Mouse (Mus musculus) macrophage (primary cell): ENCODE data around the gene Lss. TPM values are rescaled to one million over a fixed set of nuclear protein-coding genes. Genes with fewer than 3 reads are reported as not detected.
A peak's percentile ranks its signal among the peaks of the same experiment; 100 is the strongest.

Source experiments
- H3K27ac ChIP-seq: fragments of 350-480 bp; formaldehyde crosslinking; 2 replicates; pipeline ENCODE4 v1.9.0; 2021
- H3K36me3 ChIP-seq: fragments of 350-480 bp; formaldehyde crosslinking; 2 replicates; pipeline ENCODE4 v1.9.0; 2021; ENCODE audit errors: inconsistent target
- H3K4me3 ChIP-seq: fragments of 350-480 bp; formaldehyde crosslinking; 2 replicates; pipeline ENCODE4 v1.9.0; 2021; ENCODE audit errors: inconsistent target
- H3K79me2 ChIP-seq: fragments of 350-480 bp; formaldehyde crosslinking; 2 replicates; pipeline ENCODE4 v1.9.0; 2021; ENCODE audit errors: inconsistent target
- WGBS: methylation state at CpG from one replicate; pipeline ENCODE4 v1.1.7; 2026; ENCODE audit warnings: inconsistent platforms; ENCODE audit not compliant: missing documents; 5-methylcytosine and 5-hydroxymethylcytosine counted together
- polyA plus RNA-seq: library from polyadenylated mRNA; stranded (reverse); fragments of 250-400 nt; gene quantifications from 3 replicates; pipeline ENCODE4 v1.2.4, GENCODE M21; 2018; ENCODE audit warnings: inconsistent platforms
- total RNA-seq, 78 experiments: library from RNA; depleted of rRNA; stranded (reverse); fragments of 250-400 nt; gene quantifications; 1 replicate in 9 of 78; 2 replicates in 24 of 78; 3 replicates in 43 of 78; 4 replicates in 2 of 78; pipeline ENCODE4 v1.2.4; 2018; ENCODE audit warnings: inconsistent platforms in 56 of 78

The Lss gene
- 10 to 100 TPM in 18 of 26 experiments, 1 to 10 TPM in 8; 3.2 to 50.0 (median 24.3) TPM for total RNA-seq (2018; cell fraction: chromatin; rRNA removed)
- total RNA-seq (2018; cell fraction: cytosol; rRNA removed), result 10 to 100 TPM in 17 of 26 experiments, 1 to 10 TPM in 9; 5.4 to 15.2 (median 10.9) TPM
- 10 to 100 TPM in 16 of 26 experiments, 1 to 10 TPM in 10; 4.1 to 54.3 (median 11.9) TPM for total RNA-seq (2018; cell fraction: nucleus; rRNA removed)
- polyA plus RNA-seq, result 3.1 to 13.5 TPM (median 11.0 TPM) in 3 replicates

DNA sequence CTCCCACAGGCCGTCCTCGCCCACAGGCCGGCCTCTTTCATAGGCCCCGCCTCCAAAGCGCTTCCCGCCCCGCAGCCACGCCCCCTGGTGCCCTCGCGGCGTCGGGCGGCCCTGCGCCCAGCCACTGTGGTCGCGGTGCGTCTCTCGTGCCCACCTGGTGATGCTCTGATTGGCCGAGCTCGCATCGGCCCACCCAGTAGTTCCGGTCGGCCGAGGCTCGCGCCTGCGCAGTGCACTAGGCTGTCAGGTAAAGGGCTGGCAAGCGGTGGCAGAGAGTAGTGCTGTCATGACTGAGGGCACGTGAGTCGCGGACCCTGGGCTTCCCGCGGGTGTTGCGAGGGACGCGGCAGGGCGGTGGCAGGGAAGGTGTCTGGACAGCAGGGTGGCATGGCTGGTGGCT is at the start of gene Lss:
Gene Lss (plus strand): TSS at position 214 of the 400 bp plus-strand sequence.
- Histone ChIP-seq H3K36me3 (peaks cover 12% of the 10 kb centered on the region; the same call in 1 of the 2 replicates), H3K79me2 (peaks cover 19% of the 10 kb centered on the region), H3K27ac (peak within 1 kb of the TSS; percentile 76), H3K4me3 (peak within 1 kb of the TSS; percentile 83)
- WGBS, result under 1% methylated on average over 32 of the region's 37 CpGs

DNA sequence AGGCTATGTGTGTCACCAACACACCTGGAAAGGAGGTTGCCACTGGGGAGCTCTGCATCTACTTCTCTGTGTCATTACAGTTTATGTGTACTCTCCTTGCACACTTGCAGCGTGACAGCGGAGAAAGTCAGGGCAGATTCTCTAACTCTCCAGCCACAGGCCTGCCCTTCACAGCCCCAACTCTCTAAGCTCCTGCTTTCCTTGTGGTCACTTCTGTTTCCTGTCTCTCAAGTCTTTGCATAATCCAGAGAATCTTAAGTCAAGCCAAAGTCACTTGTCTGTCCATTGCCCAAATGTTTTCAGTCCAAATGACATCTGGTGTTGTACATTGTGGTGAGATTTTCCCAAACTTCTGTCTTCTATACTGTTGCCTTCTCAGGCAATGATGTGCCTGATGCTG is 45.1 kb upstream of the Lss start:
- H3K79me2 ChIP-seq, result no peaks in the 10 kb centered on the region
- H3K4me3 ChIP-seq, result no peak overlapping the region
- 9% methylated on average over 2 of the region's 2 CpGs for WGBS
- peaks cover 67% of the 10 kb centered on the region for H3K36me3 ChIP-seq
- H3K27ac ChIP-seq, result no peak overlapping the region

DNA sequence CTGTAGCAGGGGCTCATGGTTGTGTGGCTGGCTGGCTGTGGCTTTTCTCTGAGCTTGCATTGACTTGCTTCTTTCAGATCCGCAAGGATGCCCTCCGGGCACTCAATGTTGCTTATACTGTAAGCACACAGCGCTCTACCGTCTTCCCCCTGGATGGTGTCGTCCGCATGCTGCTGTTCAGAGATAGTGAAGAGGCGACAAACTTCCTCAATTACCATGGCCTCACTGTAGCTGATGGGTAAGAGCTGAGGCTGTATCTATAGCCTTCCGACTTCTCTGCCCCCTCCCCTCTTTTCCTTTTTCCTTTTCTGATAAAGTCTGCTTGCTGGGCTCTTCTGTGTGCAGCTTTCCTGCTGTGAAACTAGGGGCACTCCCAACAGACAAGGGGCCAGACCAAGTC is 43.1 kb upstream of the Lss start:
- H3K4me3 ChIP-seq, result no peak overlapping the region
- H3K27ac ChIP-seq, result no peak overlapping the region
- 70% methylated on average over 8 of the region's 8 CpGs for WGBS
- no peaks in the 10 kb centered on the region for H3K79me2 ChIP-seq
- H3K36me3 ChIP-seq, result peaks cover 63% of the 10 kb centered on the region

DNA sequence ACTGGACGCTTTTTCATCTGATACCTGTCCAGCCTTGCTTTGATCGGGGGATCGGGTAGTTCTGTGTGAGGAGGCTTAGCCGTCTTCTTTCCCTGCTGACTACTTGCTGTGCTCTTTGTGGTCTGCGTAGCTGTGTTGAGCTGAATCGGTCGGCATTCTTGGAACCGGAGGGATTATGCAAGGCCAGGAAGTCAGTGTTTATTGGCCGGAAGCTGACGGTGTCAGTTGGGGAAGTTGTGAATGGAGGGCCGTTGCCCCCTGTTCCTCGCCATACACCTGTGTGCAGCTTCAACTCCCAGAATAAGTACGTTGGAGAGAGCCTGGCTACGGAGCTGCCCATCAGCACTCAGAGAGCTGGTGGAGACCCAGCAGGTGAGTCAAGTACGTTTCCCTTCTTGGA is 42.2 kb upstream of the Lss start:
- peaks cover 69% of the 10 kb centered on the region for H3K36me3 ChIP-seq
- H3K4me3 ChIP-seq, result no peak overlapping the region
- H3K79me2 ChIP-seq, result no peaks in the 10 kb centered on the region
- 32% methylated on average over 15 of the region's 15 CpGs for WGBS
- no peak overlapping the region for H3K27ac ChIP-seq

DNA sequence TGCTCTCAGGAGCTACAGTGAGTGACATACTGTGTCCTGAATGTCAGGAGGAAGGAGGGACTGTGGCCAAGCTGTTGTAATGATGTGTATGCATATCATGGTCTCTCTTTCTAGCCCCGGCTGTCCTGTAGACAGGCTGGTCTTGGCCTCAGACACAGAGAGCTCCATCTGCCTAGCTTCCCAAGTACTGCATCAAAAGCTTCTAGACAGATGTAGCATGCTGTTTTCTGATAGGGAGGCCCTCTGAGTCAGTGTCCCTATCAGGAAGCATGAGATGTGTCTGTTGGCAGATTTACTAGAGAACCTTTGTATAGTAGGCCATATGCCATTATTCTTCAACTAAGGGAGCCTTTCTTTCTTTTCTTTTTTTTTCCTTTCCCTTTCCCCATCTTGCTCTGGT is 37.9 kb upstream of the Lss start:
- Histone ChIP-seq H3K36me3 (peaks cover 85% of the 10 kb centered on the region), H3K79me2 (no peaks in the 10 kb centered on the region), H3K27ac (no peak overlapping the region), H3K4me3 (no peak overlapping the region)
- WGBS, result 92% methylated on average over 1 of the region's 1 CpGs

DNA sequence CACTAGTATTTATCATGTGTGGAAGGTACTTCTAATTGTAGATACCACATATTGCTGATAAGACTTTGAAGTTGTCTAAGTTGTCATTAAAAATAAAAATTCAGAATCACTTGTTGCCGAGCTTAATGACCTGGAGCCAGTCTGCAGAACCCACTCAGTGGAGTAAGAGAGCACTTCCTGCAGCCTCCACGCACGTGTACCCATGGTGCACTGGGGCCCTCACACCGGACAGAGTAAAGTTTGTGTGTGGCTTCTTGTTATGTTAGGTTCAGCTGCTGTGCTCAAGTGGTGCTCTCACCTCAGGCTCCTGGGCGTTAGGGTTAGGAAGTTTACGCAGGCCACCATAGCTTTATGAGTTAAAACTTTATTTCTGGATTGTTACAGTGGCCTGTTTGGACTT is 35.9 kb upstream of the Lss start:
- peaks cover 90% of the 10 kb centered on the region for H3K36me3 ChIP-seq
- no peak overlapping the region for H3K27ac ChIP-seq
- H3K79me2 ChIP-seq, result no peaks in the 10 kb centered on the region
- H3K4me3 ChIP-seq, result no peak overlapping the region
- WGBS, result 93% methylated on average over 6 of the region's 6 CpGs

DNA sequence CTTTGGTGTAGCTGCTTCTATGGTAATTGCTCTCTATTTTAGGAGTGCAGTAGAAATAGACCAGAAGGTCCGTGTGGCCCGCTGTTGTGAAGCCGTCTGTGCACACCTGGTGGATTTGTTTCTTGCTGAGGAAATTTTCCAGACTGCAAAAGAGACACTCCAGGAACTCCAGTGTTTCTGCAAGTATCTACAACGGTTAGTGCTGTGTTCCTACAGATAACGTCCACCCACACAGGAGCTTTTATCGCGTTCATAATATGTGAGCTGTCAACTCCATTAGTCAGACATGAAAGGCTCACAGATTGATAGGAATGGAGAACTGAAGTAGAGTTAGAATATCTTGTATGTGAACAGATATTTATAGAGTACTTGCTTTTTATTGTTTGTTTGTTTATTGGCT is 35.0 kb upstream of the Lss start:
- WGBS, result 96% methylated on average over 7 of the region's 7 CpGs
- Histone ChIP-seq H3K36me3 (peaks cover 90% of the 10 kb centered on the region), H3K27ac (no peak overlapping the region)

DNA sequence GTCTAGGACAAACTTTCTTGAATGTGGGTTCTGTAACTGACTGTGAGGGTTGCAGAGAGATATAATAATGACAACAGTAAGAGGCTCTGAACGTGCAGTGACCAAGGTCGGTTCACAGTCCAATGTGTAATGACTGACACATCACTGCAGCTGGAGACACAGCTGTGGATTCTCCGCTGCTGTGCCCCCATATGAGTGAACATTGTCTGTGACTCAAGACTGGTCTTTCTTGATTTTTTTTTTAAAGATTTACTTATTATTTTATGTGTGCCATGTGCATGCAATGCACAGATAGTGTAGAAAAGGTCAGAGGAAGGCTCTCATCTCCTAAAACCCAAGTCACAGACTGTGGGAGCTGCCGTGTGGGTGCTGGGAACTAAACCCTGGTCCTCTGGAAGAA is 33.9 kb upstream of the Lss start:
- Histone ChIP-seq H3K4me3 (no peak overlapping the region), H3K36me3 (peaks cover 93% of the 10 kb centered on the region), H3K79me2 (no peaks in the 10 kb centered on the region), H3K27ac (no peak overlapping the region)
- 93% methylated on average over 4 of the region's 4 CpGs for WGBS

More for the DNA sequence above, 35.0 kb upstream of the Lss start:
- H3K79me2 ChIP-seq, result no peaks in the 10 kb centered on the region
- H3K4me3 ChIP-seq, result no peak overlapping the region

DNA sequence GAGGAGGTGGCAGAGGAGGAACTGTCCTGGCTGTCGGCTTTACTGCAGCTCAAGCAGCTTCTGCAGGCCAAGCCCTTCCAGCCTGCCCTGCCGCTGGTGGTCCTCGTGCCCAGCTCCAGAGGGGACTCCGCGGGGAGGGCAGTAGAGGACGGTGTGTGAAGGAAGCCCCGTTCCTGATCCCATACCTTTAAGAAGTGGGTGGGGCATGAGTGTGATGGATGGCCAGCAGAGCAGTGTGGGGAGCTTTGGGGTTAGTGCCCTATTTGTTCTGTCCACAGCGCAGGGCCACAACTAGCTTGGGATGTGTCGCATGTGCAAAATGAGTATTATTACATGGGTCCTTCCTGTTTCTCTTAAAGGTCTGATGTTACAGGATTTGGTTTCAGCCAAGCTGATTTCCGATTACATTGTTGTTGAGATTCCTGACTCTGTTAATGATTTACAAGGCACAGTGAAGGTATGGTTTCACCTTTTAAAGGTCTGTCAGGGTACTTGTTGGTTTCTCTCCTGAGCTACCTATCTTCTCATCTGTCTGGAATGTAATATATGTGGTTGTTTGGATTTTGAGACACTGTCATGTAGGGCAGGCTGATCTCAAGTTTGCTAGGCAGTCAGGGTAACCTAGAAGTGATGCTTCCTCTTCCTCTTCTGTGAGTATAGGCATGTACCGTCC is 27.0 kb upstream of the Lss start:
- no peak overlapping the region for H3K4me3 ChIP-seq
- H3K36me3 ChIP-seq, result peaks cover 86% of the 10 kb centered on the region
- WGBS, result 95% methylated on average over 11 of the region's 11 CpGs
- no peak overlapping the region for H3K27ac ChIP-seq
- no peaks in the 10 kb centered on the region for H3K79me2 ChIP-seq

DNA sequence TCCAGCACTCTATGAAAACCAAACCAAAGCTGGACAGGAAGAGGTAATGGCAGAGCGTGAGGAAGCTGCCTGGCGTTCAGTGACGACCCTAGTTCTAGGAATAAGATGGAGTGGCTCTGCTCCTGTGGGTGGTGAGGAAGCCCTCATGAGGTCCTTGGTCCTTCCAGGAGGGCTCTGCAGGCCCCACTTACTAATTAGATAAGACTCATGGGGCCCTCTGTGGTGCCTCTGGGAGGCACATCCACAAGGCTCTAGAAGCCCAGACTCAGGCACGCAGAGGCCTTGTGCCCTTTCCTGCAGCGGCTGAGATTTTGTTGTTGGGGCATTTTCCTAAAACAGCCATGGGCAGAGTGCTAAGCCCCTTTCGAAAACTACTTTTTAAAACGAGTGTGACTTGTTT is 25.5 kb upstream of the Lss start:
- WGBS, result 91% methylated on average over 7 of the region's 7 CpGs
- peaks cover 78% of the 10 kb centered on the region for H3K36me3 ChIP-seq
- no peaks in the 10 kb centered on the region for H3K79me2 ChIP-seq
- no peak overlapping the region for H3K27ac ChIP-seq
- no peak overlapping the region for H3K4me3 ChIP-seq

DNA sequence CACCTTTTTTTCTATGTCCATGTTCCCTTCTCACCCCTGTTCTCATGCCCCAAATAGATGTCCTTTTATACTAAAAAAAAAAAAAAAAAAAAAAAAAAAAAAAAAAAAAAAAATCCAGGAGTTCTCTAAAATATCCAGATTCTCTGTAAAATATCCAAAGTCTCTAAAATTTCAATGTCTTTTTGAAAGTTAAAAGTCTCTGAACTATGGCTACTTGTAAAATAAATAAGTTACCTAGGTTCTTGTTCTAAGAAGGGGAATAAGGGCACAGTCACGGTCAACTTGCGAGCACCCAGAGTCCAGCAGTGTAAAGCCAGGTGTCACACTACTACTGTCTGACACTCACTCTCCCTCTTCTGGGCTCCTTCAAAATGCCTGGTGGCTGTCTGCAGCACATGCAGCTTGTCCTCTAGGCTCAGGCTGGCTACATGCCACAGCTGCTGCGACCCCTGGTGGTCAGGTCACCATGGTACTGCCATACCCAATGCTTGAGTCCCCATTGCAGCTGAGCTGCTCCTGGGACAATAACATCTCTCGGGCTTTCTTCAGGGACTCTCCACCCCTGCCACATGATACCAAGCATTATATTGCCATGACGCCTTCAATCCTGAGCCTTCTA is 18.3 kb upstream of the Lss start:
- no peak overlapping the region for H3K4me3 ChIP-seq
- 62% methylated on average over 5 of the region's 5 CpGs for WGBS
- H3K27ac ChIP-seq, result no peak overlapping the region
- H3K79me2 ChIP-seq, result no peaks in the 10 kb centered on the region
- H3K36me3 ChIP-seq, result peaks cover 42% of the 10 kb centered on the region

DNA sequence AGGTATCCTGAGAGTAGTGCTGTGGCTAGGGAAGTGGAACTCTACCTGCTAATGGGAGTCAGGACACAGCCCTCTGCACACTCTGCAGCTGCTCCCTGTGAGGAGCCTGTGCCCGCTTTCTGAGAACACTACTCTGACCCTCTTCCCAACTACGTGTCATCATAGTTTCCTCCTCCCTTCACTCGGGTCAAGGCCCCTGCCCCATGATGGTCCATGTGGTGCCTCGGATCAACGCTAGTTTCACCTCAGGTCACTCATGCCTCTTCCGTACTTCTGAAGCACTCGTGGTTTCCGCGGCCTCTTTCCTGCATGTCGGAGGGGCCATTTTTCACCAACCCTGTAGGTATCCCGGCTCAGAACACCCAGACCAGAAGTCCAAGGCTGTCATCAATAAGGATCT is 466 bp upstream of the Lss start:
- peaks cover 11% of the 10 kb centered on the region; the same call in 1 of the 2 replicates for H3K36me3 ChIP-seq
- H3K4me3 ChIP-seq, result peak overlapping the region; percentile 60
- peaks cover 19% of the 10 kb centered on the region for H3K79me2 ChIP-seq
- peak overlapping the region; percentile 24; the same call in 1 of the 2 replicates for H3K27ac ChIP-seq
- WGBS, result 0% methylated on average over 11 of the region's 11 CpGs

DNA sequence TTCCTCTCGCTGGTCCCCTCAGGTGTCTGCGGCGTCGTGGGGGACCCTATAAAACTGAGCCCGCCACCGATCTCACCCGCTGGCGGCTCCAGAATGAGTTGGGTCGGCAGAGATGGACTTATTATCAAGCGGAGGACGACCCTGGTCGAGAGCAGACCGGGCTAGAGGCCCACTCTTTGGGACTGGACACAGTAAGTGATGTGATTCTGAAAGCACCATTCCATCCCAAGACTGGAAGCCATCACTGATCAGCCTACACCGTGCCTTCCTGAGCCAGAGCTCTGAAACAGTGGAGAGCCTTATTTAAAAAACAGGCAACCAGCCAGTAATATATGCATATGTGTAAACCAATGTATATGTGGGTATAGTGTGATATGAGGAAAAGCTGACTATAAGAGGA is 440 bp downstream of the Lss start:
- peak overlapping the region; percentile 76 for H3K27ac ChIP-seq
- peaks cover 19% of the 10 kb centered on the region for H3K79me2 ChIP-seq
- WGBS, result 6% methylated on average over 14 of the region's 14 CpGs
- H3K36me3 ChIP-seq, result peaks cover 16% of the 10 kb centered on the region; the same call in 1 of the 2 replicates
- peak overlapping the region; percentile 83 for H3K4me3 ChIP-seq

DNA sequence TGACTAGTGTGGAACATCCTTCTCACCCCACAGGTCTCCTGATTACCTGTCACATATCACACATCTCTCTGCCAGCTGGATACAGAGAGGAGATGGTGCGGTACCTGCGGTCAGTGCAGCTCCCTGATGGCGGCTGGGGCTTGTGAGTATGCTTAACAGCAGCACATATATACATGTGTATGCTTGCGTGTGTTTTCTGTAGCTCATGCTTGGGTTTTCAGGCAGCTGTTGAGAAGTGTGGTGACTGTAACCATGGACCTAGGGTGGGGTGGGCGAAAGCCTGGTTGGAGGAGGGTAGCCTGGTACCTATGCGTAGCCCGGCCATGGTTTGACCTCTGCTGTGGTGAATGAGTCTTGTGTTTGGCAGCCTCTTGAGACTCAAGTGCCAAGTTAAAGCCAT is 4.1 kb downstream of the Lss start:
- no peak overlapping the region for H3K4me3 ChIP-seq
- H3K27ac ChIP-seq, result no peak overlapping the region
- peaks cover 19% of the 10 kb centered on the region for H3K79me2 ChIP-seq
- 95% methylated on average over 7 of the region's 7 CpGs for WGBS
- peaks cover 50% of the 10 kb centered on the region; the same call in 1 of the 2 replicates for H3K36me3 ChIP-seq

DNA sequence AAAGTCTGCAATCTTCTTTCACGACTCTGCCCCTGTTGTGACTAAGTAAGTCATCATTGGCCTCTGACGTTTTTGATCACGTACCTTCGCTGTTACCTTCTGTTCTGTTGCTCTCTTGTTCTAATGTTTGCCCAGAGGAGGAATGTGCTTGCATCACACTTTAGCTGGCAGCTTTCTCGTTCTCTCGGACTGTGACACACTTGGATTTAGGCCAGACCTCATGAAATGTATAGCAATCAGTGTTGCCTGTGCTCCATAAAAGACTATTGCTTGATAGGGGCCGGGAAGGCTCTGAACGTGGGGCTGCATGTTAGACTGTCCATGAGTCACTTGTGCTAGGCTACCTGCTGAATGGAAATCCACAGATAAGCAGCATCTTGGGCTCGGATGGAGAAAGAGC is 6.2 kb downstream of the Lss start:
- Histone ChIP-seq H3K79me2 (peaks cover 8% of the 10 kb centered on the region), H3K4me3 (no peak overlapping the region), H3K36me3 (peaks cover 59% of the 10 kb centered on the region), H3K27ac (no peak overlapping the region)
- 82% methylated on average over 9 of the region's 9 CpGs for WGBS
